Mouse (Mus musculus): Measurements from ENCODE around the gene Pde4d. TPM values are rescaled to one million over a fixed set of nuclear protein-coding genes. Genes with fewer than 3 reads are reported as not detected.
"Not testable (repeated sequence)": the region's sequence is repeated elsewhere in the genome, so short reads cannot be mapped to it uniquely, and the experiment has no call there.

The Pde4d gene
- total RNA-seq, 2 experiments from 2014 or later = 38.1 to 40.2 TPM

GRCm38 (mm10) chr13:108692883-108693550 lies 243.3 kb downstream of the Pde4d start:
- DNase-seq = peak in 1 of 2 experiments; percentile 11

- no peak for DNase-seq
Observed at GRCm38 (mm10) chr13:108705441-108705840, 255.7 kb downstream of the Pde4d start.

GRCm38 (mm10) chr13:108714032-108714431 lies 264.3 kb downstream of the Pde4d start:
- no peak for DNase-seq

GRCm38 (mm10) chr13:108715029-108715428 lies 265.3 kb downstream of the Pde4d start:
- no peak for DNase-seq

DNA sequence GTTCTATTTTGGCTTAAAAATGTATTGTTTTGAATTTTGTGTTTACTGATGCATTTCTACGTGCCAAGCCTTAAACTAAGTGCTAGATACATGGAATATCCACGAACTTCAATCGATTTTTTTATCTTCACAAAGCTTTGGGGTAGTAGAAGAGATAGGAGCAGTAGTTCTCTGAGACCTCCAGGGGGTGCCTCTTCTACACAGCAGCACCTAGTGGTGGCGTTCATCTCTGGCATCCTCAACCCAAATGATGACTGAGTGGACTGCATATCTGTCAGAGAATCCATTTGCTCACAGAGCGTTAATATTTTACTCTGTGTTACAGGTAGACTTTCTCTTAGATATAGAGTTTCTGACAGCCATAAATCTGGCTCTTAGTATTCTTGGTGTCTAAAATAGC lies 272.5 kb downstream of the Pde4d start:
- DNase-seq = peak; percentile 27 to 28

- not testable (repeated sequence) for DNase-seq
Observed at GRCm38 (mm10) chr13:108734356-108734755, 284.6 kb downstream of the Pde4d start.

- no peak for DNase-seq
Observed at GRCm38 (mm10) chr13:108751155-108751840, 301.6 kb downstream of the Pde4d start.

DNA sequence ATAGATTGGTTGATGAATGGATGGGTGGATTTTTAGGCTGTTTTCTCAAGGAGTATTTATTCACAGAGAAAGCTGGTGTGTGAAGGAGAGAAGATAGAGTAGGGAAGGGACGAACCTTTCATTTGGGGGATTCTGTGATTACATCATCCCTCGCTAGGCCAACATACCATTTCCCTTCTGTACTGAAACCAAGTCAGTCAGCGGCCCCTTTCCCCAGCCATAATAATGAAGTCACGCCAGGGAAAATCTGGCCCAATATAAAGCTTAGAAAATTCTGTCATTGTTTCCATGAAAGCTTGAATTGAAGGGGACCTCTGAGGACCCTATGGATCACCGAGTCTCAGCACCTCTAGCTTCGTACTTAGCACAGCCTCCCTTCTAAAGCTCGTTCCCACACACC lies 307.7 kb downstream of the Pde4d start:
- DNase-seq = no peak

GRCm38 (mm10) chr13:108758331-108758730 lies 308.6 kb downstream of the Pde4d start:
- no peak for DNase-seq

DNA sequence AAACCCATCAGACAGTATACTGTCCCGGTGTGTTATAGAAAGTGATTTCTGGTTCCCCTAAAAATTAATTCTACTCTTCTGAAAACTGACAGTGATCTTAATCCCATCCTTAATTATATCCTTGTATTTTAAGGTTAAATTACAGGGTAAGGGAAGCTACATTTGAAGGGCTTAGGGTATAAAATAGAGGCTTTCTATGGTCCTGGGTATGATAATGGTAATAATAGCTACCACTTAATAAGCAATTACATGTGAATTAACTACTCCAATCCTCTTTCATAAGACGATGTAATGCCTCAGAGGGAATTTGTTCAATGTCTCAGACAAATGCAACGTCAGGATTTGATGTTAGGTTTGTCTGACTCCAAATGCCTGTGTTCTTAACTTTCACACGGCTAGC lies 309.4 kb downstream of the Pde4d start:
- no peak for DNase-seq

DNA sequence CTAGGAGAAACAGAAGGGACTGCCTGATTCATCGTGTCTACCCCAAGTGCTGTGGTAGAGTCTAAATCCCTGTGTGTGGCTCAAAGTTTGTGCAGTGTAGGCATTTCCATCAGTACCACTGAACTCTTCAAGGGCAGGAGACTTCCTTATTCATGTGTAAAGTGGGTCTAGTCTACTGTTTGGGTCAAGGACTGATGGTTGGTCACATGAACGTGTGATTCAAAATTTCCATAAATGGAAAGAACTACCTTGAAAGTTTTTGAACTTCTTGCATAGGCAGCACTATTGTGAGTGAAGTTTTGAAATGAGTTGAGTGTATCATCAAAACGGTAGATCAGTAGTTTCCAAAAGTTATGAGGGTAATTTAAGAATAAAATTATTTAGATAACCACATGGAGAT lies 313.5 kb downstream of the Pde4d start:
- DNase-seq = no peak

GRCm38 (mm10) chr13:108766020-108766727 lies 316.4 kb downstream of the Pde4d start:
- no peak for DNase-seq

DNA sequence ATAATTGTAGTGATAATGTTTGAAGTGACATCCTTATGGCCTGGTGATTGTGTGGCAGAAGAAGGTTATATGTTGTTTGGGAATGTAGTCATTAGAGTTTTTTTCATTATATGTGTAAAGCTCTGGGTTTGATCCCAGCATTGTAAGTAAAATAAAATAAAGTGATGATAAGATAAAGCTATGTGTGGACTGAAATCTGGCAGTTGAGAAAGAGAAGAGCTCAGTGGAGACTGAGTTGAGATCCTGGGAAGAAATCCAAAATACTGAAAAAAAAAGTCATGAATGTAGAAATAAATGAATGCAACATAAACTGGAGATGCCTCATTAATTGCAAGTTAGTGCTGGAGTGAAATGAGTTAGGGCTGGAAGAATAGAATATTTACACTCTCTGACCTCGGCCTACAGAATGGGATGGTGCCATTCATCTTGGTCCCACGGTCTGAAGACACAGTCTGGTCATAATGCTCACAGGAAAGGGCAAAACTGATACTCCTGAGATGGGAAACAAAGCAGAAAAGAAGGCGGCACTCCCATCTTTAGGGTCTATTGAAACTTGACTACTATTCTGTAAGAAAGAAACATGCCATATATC lies 319.8 kb downstream of the Pde4d start:
- DNase-seq = no peak

- DNase-seq = no peak
Observed at GRCm38 (mm10) chr13:108772386-108772785, 322.6 kb downstream of the Pde4d start.

DNA sequence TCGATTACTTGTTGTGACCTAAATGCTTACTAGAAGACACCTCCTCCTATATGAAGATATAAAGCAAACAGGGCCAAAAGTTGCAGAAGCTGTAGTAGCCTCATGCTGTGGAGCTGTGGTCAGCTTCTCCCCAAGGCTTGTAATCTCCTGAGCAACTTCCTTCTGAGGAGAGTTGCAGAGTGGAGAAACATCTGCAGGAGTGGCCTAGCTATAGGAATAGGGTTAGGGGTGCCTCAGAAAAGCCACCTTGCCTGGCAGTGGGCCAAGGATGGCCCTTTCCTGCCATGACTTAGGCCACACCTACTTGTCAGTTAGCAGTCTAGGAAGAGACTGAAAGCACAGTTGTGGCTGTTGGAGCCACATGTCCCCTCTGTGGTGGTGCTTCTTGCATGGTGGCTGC lies 325.2 kb downstream of the Pde4d start:
- DNase-seq = no peak

- DNase-seq = no peak
Observed at GRCm38 (mm10) chr13:108775882-108776281, 326.1 kb downstream of the Pde4d start.

DNA sequence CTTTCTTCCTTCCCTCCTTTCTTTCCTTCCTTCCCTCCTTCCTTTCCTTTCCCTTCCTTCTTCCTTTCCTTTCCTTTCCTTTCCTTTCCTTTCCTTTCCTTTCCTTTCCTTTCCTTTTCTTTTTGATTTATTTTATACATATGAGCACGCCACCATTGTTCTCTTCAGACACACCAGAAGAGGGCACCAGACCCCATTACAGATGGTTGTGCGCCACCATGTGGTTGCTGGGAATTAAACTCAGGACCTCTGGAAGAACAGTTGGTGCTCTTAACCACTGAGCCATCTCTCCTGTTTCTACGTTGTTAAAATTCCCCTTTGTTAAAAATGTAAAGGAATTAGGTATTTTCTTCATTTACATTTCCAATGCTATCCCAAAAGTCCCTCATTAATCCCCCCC lies 347.9 kb downstream of the Pde4d start:
- not testable (repeated sequence) for DNase-seq

- DNase-seq = no peak
Observed at GRCm38 (mm10) chr13:108809191-108809590, 359.4 kb downstream of the Pde4d start.

- peak; percentile 24 to 35 for DNase-seq
Observed at GRCm38 (mm10) chr13:108812956-108813355, 363.2 kb downstream of the Pde4d start.

DNA sequence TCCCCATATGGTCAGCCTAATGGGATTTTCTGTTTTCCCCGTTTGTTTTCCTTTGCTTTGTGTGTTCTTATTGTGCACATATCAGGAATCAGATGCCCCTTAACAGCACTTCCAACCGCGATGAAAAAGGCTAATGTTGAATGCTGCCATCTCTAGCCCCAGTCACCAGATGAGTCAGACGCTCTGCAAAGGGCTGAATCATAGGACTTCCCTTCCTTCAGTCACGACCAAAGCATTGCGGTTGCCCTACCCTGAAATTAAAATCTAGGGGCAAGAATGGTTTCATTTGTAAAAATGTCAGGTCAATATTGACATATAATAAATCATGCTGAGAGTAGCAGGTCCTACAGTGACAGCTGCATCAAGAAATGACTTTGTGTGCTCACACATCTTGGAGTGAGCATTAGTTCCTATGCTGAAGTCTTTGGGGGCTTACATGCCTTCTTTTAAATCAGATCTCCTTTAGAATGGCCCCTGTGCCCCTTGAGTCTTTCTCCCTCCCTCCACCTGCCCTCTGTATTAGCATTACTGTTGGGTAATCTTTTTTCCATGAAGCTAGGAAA lies 370.2 kb downstream of the Pde4d start:
- no peak for DNase-seq

DNA sequence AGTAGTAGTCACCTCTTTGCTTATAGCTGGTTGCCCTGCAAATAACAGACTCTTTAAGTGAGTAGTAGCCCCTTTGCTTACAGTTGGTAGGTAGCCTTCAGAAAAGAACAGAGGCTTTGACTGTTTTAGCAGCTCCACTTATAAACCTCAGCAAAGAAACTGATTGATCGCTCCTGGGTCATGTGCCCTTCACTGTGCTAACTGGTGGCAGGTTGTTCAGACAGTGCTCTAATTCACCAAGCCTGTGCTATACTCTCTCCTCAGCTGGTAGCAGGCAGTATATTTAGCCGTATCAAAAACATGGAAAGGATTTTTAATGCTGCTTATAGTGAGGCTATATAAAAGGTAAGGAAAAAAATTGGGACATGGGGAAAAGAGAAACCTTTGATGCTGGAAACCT lies 370.7 kb downstream of the Pde4d start:
- no peak for DNase-seq

GRCm38 (mm10) chr13:108821270-108821669 lies 371.5 kb downstream of the Pde4d start:
- no peak for DNase-seq

All from adrenal gland, postnatal 36 days (tissue).